Mouse (Mus musculus): Measurements from ENCODE around the gene Ergic3.

DNA sequence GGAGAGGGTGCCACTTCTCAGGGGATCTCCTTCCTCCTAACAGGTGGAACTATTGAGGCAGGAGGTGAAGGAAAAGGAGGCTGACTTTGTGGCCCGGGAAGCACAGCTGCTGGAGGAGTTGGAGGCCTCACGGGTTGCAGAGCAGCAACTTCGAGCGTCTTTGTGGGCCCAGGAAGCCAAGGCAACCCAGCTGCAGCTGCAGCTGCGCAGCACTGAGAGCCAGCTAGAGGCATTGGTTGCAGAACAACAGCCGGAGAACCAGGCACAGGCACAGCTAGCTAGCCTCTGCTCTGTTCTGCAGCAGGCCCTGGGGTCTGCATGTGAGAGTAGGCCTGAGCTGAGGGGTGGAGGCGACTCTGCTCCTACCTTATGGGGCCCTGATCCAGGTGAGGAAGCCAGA is 22.1 kb upstream of the Ergic3 start:
- TF ChIP-seq CTCF (IDR thresholded peaks at IDR 0.05; ENCODE audit: borderline replicate concordance, insufficient read depth, low read depth, low read length) (no peak), POLR2A (IDR thresholded peaks at IDR 0.05; ENCODE audit: borderline replicate concordance, insufficient read depth, low read length) (no peak)

All from cerebellum, adult 2 months (tissue).